Mouse (Mus musculus) heart, embryonic 15.5 days (tissue): ENCODE data around the gene Tigit. TPM values are rescaled to one million over a fixed set of nuclear protein-coding genes. Genes with fewer than 3 reads are reported as not detected.

ENCODE experiments used
- ATAC-seq: fragments of 200-750 bp; cut with Nextera tagmentation; replicated peaks from 2 replicates; pipeline ENCODE4 v1.8.0; 2017; ENCODE audit warnings: low read depth, moderate TSS enrichment; ENCODE audit not compliant: insufficient number of reproducible peaks, insufficient read depth, low FRiP score
- H3K27ac ChIP-seq: fragments of 300-500 bp; sonication (generic); 2 replicates; pipeline ENCODE4 v1.5.1; 2015; ENCODE audit warnings: mild to moderate bottlenecking, inconsistent platforms
- H3K27me3 ChIP-seq: fragments of 300-500 bp; sonication (generic); 2 replicates; pipeline ENCODE4 v1.6.1; 2015; ENCODE audit warnings: inconsistent platforms
- H3K36me3 ChIP-seq: fragments of 300-500 bp; sonication (generic); 2 replicates; pipeline ENCODE4 v1.6.1; 2015; ENCODE audit warnings: mild to moderate bottlenecking, inconsistent platforms
- H3K4me1 ChIP-seq: fragments of 300-500 bp; sonication (generic); replicated peaks from 2 replicates; pipeline ENCODE4 v1.6.1; 2015; ENCODE audit warnings: inconsistent platforms
- H3K4me2 ChIP-seq: fragments of 300-500 bp; sonication (generic); 2 replicates; pipeline ENCODE4 v1.6.1; 2015; ENCODE audit warnings: inconsistent platforms, mild to moderate bottlenecking, moderate library complexity
- H3K4me3 ChIP-seq: fragments of 300-500 bp; sonication (generic); 2 replicates; pipeline ENCODE4 v1.5.1; 2015; ENCODE audit warnings: mild to moderate bottlenecking, inconsistent platforms
- H3K9ac ChIP-seq: fragments of 300-500 bp; sonication (generic); 2 replicates; pipeline ENCODE4 v1.6.1; 2015; ENCODE audit warnings: mild to moderate bottlenecking, inconsistent platforms
- H3K9me3 ChIP-seq: fragments of 300-500 bp; sonication (generic); replicated peaks from 2 replicates; pipeline ENCODE4 v1.6.1; 2016; ENCODE audit warnings: inconsistent platforms
- WGBS: fragments of 180-500 bp; shearing (Covaris S2); methylation state at CpG from one replicate; pipeline ENCODE4 v1.1.7; 2015; ENCODE audit warnings: mixed read lengths; 5-methylcytosine and 5-hydroxymethylcytosine counted together
- polyA plus RNA-seq: library from polyadenylated mRNA; unstranded; fragments of >200 nt; fragmentation: Nextera tagmentation; extraction: Ambion mirVana; gene quantifications from 2 replicates; pipeline ENCODE4 v1.2.1, GENCODE M21; 2015

Tigit gene
- polyA plus RNA-seq, 1 experiment from 2014 or later = not detected

DNA sequence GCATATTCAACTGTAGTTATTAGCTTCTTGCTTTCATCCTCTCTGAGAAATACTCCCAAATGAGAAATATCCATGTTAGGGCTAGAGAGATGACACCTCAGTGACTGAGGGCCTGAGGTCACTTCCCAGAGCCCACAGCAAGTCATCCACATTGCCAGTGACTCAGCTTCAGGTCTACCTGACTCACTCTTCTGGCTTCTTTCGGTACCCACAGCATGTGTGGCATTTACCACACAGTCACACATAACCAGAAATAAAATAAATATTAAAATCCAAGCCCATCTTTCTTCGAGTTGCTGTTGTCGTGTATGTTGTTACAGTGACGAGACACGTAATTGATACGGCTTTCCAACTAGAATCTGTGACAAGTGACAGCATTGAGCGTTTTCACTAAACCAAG is 33.8 kb upstream of the Tigit start:
- no peaks in the 10 kb centered on the region for H3K9me3 ChIP-seq
- no peak overlapping the region for H3K4me2 ChIP-seq
- ATAC-seq = no peak
- no peak overlapping the region for H3K4me3 ChIP-seq
- H3K36me3 ChIP-seq = no peaks in the 10 kb centered on the region
- H3K9ac ChIP-seq = no peak overlapping the region
- no peak overlapping the region for H3K27ac ChIP-seq
- H3K4me1 ChIP-seq = peaks cover 14% of the 10 kb centered on the region
- no peaks in the 10 kb centered on the region for H3K27me3 ChIP-seq
- 88% methylated on average over 7 of the region's 7 CpGs for WGBS

DNA sequence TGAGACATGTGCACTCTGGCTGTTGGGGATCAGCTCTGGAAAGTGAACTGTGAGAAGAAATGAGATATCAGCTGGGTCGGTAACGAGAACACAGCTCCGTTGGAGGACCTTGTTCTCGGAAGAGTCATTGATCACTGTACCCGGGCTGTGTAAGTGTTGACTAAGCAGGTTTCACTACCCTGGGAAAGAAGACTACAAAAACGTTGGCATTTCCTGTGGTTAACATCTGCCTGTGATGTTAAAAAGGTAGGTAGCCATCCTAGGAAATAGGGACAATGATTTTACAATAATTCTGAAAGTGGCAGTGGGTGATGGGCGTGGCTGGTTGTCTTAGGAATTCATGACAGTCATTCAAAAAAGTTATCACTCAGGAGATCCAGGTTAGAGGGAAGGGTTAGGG is 31.9 kb upstream of the Tigit start:
- ATAC-seq = no peak
- Histone ChIP-seq H3K9me3 (no peaks in the 10 kb centered on the region), H3K4me1 (no peaks in the 10 kb centered on the region), H3K9ac (no peak overlapping the region), H3K27me3 (no peaks in the 10 kb centered on the region), H3K36me3 (no peaks in the 10 kb centered on the region), H3K4me3 (no peak overlapping the region), H3K27ac (no peak overlapping the region), H3K4me2 (no peak overlapping the region)
- WGBS = 72% methylated on average over 7 of the region's 7 CpGs

DNA sequence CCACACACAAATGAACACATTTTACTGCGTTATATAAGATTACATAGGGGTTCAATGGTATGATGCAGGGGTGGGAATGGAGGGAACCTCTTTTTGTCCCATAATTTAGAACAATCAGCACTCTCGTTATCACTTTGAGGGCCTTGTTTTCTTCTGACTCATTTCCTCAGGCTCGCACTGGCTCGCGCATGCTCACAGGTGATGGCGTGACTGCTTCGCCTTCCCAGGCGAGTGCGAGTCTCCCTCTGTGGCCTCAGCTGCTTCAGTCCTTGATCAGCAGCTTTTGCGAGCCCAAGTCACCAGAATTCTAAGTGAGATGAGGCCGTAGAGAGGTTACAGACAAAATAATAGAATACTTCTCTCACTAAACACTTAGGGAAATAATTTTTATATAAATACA is 30.2 kb upstream of the Tigit start:
- 75% methylated on average over 11 of the region's 11 CpGs for WGBS
- H3K27ac ChIP-seq = no peak overlapping the region
- no peak overlapping the region for H3K4me3 ChIP-seq
- H3K27me3 ChIP-seq = no peaks in the 10 kb centered on the region
- H3K4me2 ChIP-seq = no peak overlapping the region
- no peaks in the 10 kb centered on the region for H3K36me3 ChIP-seq
- H3K9me3 ChIP-seq = no peaks in the 10 kb centered on the region
- H3K9ac ChIP-seq = no peak overlapping the region
- no peak for ATAC-seq
- H3K4me1 ChIP-seq = no peaks in the 10 kb centered on the region

DNA sequence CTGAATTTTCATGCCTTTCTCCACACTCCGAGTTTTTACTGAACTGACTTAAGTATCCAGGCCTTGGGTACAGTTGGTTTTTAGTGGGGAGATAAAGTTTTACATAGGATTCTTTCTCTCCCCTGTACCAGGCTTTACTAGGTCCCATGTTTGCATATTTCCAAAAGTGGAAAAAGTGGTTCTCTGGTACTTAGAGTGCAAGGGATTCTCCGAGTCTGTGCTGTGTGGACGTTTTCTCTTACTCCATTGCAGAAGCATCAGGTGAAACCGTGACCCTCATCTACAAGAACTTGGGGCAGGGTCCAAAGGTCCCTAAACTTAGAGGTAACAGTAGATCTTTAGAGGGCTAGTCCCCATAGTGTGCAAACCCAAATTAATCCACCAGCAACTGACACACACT is 28.7 kb upstream of the Tigit start:
- no peaks in the 10 kb centered on the region for H3K4me1 ChIP-seq
- no peaks in the 10 kb centered on the region for H3K9me3 ChIP-seq
- no peaks in the 10 kb centered on the region for H3K36me3 ChIP-seq
- no peak overlapping the region for H3K4me2 ChIP-seq
- H3K9ac ChIP-seq = no peak overlapping the region
- H3K27ac ChIP-seq = no peak overlapping the region
- H3K27me3 ChIP-seq = no peaks in the 10 kb centered on the region
- no peak for ATAC-seq
- no peak overlapping the region for H3K4me3 ChIP-seq
- WGBS = 81% methylated on average over 4 of the region's 4 CpGs

DNA sequence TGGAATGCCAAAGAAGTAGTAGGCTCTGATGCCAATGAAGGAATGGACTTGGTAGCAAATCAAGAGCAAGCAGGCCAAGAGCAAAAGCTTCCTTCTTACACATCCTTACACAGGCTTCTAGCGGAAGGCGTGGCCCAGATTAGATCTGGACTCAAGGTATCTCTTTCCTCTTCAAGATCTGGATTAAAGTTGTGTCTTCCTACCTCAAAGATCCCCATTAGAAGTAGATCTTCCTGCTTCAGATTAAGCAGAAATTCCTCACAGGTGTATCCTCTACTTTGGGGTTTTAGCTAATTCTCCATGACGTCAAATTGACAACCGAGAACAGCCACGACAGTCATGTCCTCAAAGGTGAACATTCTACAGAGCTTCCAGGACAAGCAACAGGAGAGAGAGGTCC is 27.8 kb upstream of the Tigit start:
- Histone ChIP-seq H3K4me2 (no peak overlapping the region), H3K4me1 (no peaks in the 10 kb centered on the region), H3K27ac (no peak overlapping the region), H3K9me3 (no peaks in the 10 kb centered on the region), H3K9ac (no peak overlapping the region), H3K4me3 (no peak overlapping the region), H3K36me3 (no peaks in the 10 kb centered on the region), H3K27me3 (no peaks in the 10 kb centered on the region)
- WGBS = 90% methylated on average over 5 of the region's 5 CpGs
- ATAC-seq = no peak

DNA sequence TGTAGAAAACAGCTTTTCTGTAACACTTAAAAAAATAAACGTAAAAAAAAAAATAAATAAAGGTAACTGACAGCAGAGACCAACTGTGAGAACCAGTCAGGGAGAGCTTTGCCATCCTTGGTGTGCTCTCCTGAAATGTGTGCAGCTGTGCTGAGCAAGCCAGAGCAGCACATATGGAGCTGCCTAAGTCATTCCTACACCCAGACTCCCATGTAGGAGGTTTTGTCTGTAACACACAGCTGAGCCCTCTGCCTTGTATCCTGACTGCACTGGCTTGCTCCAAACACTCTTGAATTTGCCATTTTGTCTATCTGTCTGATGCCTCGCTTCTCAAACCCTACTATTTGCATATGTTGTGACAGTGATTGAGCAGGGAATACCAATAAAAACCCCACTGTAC is 27.0 kb upstream of the Tigit start:
- H3K4me2 ChIP-seq = no peak overlapping the region
- H3K27me3 ChIP-seq = no peaks in the 10 kb centered on the region
- no peaks in the 10 kb centered on the region for H3K9me3 ChIP-seq
- no peak overlapping the region for H3K9ac ChIP-seq
- H3K4me1 ChIP-seq = no peaks in the 10 kb centered on the region
- no peak overlapping the region for H3K27ac ChIP-seq
- no peak for ATAC-seq
- H3K4me3 ChIP-seq = no peak overlapping the region
- no peaks in the 10 kb centered on the region for H3K36me3 ChIP-seq
- WGBS = 76% methylated on average over 2 of the region's 2 CpGs

DNA sequence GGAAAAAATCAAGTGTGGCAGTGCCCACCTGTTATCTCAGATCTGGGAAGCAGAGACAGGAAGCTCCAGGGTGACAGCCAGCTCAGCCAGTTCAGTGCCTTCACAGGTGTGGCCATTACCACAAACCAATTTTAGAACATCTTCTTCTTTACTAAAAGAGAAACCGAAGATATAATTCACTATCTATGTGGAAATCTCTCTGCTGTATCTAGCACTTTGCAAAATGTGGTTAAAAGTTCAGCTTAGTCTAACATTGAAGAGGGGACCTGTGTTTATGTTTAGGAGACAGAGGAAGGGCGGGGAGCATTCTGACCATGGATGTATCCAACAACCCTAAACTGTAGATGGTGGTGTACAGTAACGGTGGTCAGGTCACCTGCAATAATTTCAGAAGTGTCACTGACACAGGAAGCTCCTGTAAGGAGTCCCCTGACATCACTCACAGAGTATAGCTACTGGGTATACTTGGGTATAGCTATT is 26.3 kb upstream of the Tigit start:
- no peak for ATAC-seq
- Histone ChIP-seq H3K4me2 (no peak overlapping the region), H3K27me3 (no peaks in the 10 kb centered on the region), H3K9ac (no peak overlapping the region), H3K36me3 (no peaks in the 10 kb centered on the region), H3K9me3 (no peaks in the 10 kb centered on the region), H3K4me1 (no peaks in the 10 kb centered on the region), H3K4me3 (no peak overlapping the region), H3K27ac (no peak overlapping the region)
- 75% methylated on average over 3 of the region's 3 CpGs for WGBS

DNA sequence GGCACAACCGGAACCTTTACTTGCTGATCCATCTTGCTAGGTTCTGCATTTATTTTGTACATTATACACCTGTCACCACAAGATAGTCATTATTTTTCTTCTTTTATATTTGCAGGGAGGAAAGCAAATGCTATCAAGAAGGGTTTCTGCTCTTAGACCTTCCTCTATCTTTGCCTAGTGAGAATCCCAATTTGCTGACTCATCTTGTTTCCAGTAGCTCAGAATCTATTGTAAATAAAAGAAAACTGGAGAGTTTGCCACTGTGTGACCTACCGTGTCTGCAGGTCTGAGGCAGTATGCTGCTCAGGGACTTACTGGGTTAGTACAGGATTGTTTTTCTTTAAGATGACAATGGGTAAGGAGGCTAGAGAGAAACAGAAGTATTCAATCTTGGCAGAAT is 24.0 kb upstream of the Tigit start:
- H3K4me3 ChIP-seq = no peak overlapping the region
- 72% methylated on average over 2 of the region's 2 CpGs for WGBS
- no peaks in the 10 kb centered on the region for H3K27me3 ChIP-seq
- H3K27ac ChIP-seq = no peak overlapping the region
- no peak overlapping the region for H3K9ac ChIP-seq
- H3K4me2 ChIP-seq = no peak overlapping the region
- H3K36me3 ChIP-seq = no peaks in the 10 kb centered on the region
- H3K4me1 ChIP-seq = no peaks in the 10 kb centered on the region
- H3K9me3 ChIP-seq = no peaks in the 10 kb centered on the region
- no peak for ATAC-seq

DNA sequence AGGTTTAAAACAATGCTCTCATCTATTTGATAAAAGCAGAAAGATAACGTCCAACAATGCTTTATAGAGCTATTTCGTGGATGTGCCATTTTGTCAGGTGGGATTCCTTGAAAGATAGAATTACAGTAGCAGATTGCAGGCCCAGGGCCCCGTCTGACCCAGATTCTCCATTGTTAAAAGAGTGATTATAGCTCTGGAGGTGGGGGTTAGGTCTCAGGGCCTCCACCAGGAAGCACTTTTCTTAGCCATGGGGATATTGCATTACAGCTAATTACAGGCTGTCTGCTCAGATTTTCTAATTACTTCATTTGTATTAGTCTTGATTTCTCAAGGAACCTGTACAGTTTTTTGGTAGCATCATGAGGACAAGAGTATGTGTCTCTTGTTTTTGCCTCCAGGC is 10.5 kb upstream of the Tigit start:
- no peak for ATAC-seq
- Histone ChIP-seq H3K36me3 (no peaks in the 10 kb centered on the region), H3K27me3 (no peaks in the 10 kb centered on the region), H3K4me2 (no peak overlapping the region), H3K4me1 (no peaks in the 10 kb centered on the region), H3K4me3 (no peak overlapping the region), H3K27ac (no peak overlapping the region), H3K9ac (no peak overlapping the region), H3K9me3 (no peaks in the 10 kb centered on the region)
- WGBS = 66% methylated on average over 3 of the region's 3 CpGs

DNA sequence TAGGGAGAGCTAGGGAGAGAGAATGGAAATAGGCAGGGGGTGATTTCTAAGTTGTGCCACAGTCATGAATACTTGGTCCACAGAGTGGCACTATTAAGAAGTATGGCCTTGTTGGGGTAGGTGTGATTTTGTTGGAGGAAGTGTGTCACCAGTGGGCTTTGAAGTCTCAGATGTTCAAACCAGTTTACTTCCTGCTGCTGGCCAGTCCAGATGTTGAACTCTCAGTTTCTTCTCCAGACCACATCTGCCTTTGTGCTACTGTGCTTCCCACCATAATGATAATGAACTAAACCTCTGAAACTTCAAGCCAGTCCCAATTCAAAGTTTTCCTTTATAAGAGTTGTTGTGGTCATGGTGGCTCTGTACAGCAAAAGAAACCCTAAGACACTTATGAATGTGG is 8.8 kb upstream of the Tigit start:
- Histone ChIP-seq H3K36me3 (no peaks in the 10 kb centered on the region), H3K9me3 (no peaks in the 10 kb centered on the region), H3K9ac (no peak overlapping the region), H3K4me3 (no peak overlapping the region), H3K4me2 (no peak overlapping the region), H3K27ac (no peak overlapping the region), H3K27me3 (no peaks in the 10 kb centered on the region), H3K4me1 (no peaks in the 10 kb centered on the region)
- no peak for ATAC-seq

DNA sequence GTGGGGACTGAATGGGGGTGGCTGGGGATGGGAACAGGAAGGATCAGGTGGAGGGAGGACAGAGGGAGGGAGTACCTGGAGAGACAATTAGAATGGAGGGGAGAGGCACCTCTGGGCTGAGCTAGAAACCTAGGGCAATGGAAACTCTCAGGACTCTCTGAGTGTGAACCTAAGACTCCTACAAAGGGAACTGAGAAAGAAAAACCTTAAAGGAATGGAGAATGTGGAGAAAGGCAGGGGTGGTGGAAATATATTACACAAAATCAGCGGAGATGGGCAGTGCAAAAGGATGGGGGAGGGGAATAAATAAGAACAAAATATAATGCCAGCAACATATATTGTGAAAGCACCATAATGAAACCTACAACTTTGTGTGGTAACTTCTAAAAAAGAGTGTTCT is 8.0 kb upstream of the Tigit start:
- 90% methylated on average over 1 of the region's 1 CpGs for WGBS
- H3K9ac ChIP-seq = no peak overlapping the region
- no peaks in the 10 kb centered on the region for H3K4me1 ChIP-seq
- no peak for ATAC-seq
- H3K4me2 ChIP-seq = no peak overlapping the region
- no peaks in the 10 kb centered on the region for H3K36me3 ChIP-seq
- no peaks in the 10 kb centered on the region for H3K9me3 ChIP-seq
- H3K27me3 ChIP-seq = no peaks in the 10 kb centered on the region
- no peak overlapping the region for H3K4me3 ChIP-seq
- H3K27ac ChIP-seq = no peak overlapping the region

DNA sequence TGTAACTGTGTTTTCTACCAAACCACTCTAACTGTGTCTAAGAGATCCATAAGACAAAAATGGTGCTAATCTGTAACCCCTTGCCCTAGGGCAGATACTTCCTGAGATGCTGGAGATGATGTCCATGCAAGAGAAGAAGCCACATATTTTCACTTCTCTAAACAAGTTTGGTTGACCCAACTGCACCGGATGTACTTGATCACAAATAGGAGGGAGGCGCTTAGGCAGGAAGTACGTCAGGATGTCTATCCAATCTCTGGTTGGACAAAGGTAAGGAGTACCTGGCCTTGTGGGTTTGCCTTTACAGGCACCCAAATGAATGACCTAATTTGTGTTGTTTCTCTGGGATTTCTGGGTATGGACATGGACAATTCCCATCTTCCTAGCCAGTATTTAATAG is 4.3 kb upstream of the Tigit start:
- Histone ChIP-seq H3K4me2 (no peak overlapping the region), H3K27me3 (no peaks in the 10 kb centered on the region), H3K9ac (no peak overlapping the region), H3K4me1 (no peaks in the 10 kb centered on the region), H3K9me3 (no peaks in the 10 kb centered on the region), H3K36me3 (no peaks in the 10 kb centered on the region), H3K27ac (no peak overlapping the region), H3K4me3 (no peak overlapping the region)
- ATAC-seq = no peak
- WGBS = 89% methylated on average over 3 of the region's 3 CpGs

DNA sequence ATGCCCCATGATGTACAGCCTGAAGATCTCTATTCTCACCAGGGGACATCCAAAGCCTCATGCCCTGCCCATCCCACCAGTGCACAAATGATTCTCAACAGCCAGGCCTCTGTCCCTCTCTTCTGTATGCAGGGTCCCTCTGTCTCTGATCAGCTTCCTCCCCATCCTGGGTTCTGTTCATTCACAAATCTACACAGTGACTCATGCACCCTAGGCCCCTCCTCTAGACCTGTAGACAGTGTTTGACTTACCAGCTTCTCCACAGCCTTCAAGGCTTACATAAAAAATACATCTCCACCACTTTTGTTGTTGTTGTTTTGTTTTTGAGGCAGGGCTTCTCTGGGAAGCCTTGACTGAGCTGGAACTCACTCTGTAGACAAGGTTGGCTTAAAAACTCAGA is 915 bp upstream of the Tigit start:
- Histone ChIP-seq H3K4me2 (no peak overlapping the region), H3K4me1 (no peaks in the 10 kb centered on the region), H3K9ac (no peak overlapping the region), H3K27me3 (no peaks in the 10 kb centered on the region), H3K9me3 (no peaks in the 10 kb centered on the region), H3K4me3 (no peak overlapping the region), H3K36me3 (no peaks in the 10 kb centered on the region), H3K27ac (no peak overlapping the region)
- no peak for ATAC-seq
